Mouse (Mus musculus) intestine, embryonic 14.5 days (tissue): ENCODE measurements around the gene Vezf1. TPM values are rescaled to one million over a fixed set of nuclear protein-coding genes. Genes with fewer than 3 reads are reported as not detected.

Experiments
- ATAC-seq: fragments of 200-750 bp; cut with Nextera tagmentation; replicated peaks from 2 replicates; pipeline ENCODE4 v1.8.0; 2017; ENCODE audit warnings: low read depth, moderate number of reproducible peaks, moderate TSS enrichment, moderate library complexity; ENCODE audit not compliant: low FRiP score, low TSS enrichment
- DNase-seq: peaks from one replicate; pipeline ENCODE4 v3.0.0-alpha.2; 2018; ENCODE audit warnings: low spot score
- H3K27ac ChIP-seq: fragments of 300-500 bp; sonication (generic); 2 replicates; pipeline ENCODE4 v1.5.1; 2014; ENCODE audit warnings: low read depth, mild to moderate bottlenecking, control low read depth
- H3K27me3 ChIP-seq: fragments of 300-500 bp; sonication (generic); replicated peaks from 2 replicates; pipeline ENCODE4 v1.6.1; 2014; ENCODE audit warnings: low read length, control low read depth; ENCODE audit not compliant: control insufficient read depth, insufficient read depth
- H3K36me3 ChIP-seq: fragments of 300-500 bp; sonication (generic); 2 replicates; pipeline ENCODE4 v1.6.1; 2014; ENCODE audit warnings: low read length, control low read depth; ENCODE audit not compliant: control insufficient read depth, insufficient read depth
- H3K4me1 ChIP-seq: fragments of 300-500 bp; sonication (generic); replicated peaks from 2 replicates; pipeline ENCODE4 v1.6.1; 2014; ENCODE audit warnings: low read length, control low read depth, mixed read lengths; ENCODE audit not compliant: control insufficient read depth, insufficient read depth
- H3K4me2 ChIP-seq: fragments of 300-500 bp; sonication (generic); 2 replicates; pipeline ENCODE4 v1.6.1; 2014; ENCODE audit warnings: low read length
- H3K4me3 ChIP-seq: fragments of 300-500 bp; sonication (generic); 2 replicates; pipeline ENCODE4 v1.5.1; 2014; ENCODE audit warnings: low read depth, low read length, control low read depth, mixed read lengths
- H3K9ac ChIP-seq: fragments of 300-500 bp; sonication (generic); 2 replicates; pipeline ENCODE4 v1.6.1; 2014; ENCODE audit warnings: mild to moderate bottlenecking, low read length
- H3K9me3 ChIP-seq: fragments of 300-500 bp; sonication (generic); 2 replicates; pipeline ENCODE4 v1.6.1; 2016; ENCODE audit warnings: low read length, control low read depth; ENCODE audit not compliant: control insufficient read depth
- WGBS: fragments of 180-500 bp; shearing (Covaris S2); extraction: QIAGEN DNeasy Blood & Tissue Kit; methylation state at CpG from one replicate; pipeline ENCODE4 v1.1.7; 2014; 5-methylcytosine and 5-hydroxymethylcytosine counted together
- polyA plus RNA-seq: library from polyadenylated mRNA; unstranded; fragments of >200 nt; fragmentation: Nextera tagmentation; extraction: Ambion mirVana; gene quantifications from 2 replicates; pipeline ENCODE4 v1.2.1, GENCODE M21; 2014

The Vezf1 gene
- 40.0 and 43.0 TPM in 2 replicates for polyA plus RNA-seq

DNA sequence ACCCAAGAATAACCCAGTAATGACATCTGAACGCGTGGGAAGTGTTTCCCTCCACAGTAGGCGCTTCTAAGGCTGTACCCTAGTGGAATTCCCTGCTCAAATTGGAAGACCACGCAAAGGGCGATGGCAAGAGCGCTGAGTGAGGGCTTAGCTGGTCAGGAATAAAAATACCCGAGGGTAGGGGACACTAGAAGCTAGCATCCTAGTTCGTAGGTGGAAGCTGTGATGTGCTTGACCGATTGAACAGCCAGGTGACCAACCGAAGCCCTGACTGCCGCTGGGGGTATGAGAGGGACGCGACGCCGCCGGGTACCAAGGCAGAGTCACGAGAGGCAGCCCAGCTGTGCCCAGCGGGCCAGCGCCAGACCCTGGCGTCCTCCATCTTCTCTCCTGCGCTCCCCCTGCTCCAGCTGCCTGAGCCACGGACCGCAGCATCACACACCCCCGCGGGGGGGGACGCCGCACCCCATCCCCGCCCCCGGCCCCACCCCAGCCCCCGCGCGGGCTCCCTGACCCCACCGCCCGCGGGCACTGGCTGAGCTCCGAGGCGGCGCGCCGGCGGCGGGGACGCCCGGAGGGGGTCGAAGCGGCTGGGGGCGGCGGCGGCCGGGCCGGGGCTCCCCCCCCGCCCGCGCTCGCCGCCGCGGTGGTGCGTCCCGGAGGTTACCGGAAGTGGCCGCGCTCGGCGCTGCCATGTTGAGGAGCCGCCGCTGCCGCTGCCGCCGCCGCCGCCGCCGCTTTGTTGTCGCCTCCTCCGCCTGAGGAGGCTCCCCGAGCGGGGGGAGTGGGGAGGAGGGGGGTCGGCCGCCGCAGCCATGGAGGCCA is at the start of gene Vezf1:
Vezf1 (plus strand) TSS at position 694 of the 825 bp plus-strand sequence.
- DNase-seq (peak; percentile 88), ATAC-seq (peak; percentile 87)
- peak within 1 kb of the TSS; percentile 95 for H3K9ac ChIP-seq
- peak within 1 kb of the TSS; percentile 76 for H3K4me2 ChIP-seq
- no peaks in the 10 kb centered on the region for H3K9me3 ChIP-seq
- WGBS, result under 1% methylated on average over 27 of the region's 81 CpGs
- H3K4me1 ChIP-seq, result peaks cover 33% of the 10 kb centered on the region
- H3K36me3 ChIP-seq, result no peaks in the 10 kb centered on the region
- peak within 1 kb of the TSS; percentile 97 for H3K27ac ChIP-seq
- no peaks in the 10 kb centered on the region for H3K27me3 ChIP-seq
- peak within 1 kb of the TSS; percentile 100 for H3K4me3 ChIP-seq

DNA sequence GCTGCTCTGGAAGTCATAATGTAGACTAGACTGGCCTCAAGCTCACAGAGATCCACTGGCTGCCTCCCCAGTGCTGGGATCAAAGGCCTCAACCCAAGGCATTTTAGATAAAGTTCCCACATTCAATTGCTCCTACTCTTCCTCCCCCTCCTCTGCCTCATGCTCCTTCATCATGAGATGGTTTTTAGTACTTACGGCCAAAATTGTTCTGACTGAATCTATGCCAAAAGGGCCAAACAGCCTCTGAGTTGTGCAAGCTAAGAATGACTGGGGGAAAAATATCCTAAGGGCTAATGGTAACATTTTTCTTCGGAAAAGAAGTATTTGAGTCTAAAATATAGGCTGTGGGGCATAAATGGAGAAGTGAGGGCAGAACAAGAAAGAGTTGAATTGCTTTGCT is 44.1 kb upstream of the Vezf1 start:
- H3K4me1 ChIP-seq, result no peaks in the 10 kb centered on the region; the same call in 1 of the 2 replicates
- no peak overlapping the region for H3K4me2 ChIP-seq
- H3K4me3 ChIP-seq, result no peak overlapping the region
- ATAC-seq (no peak), DNase-seq (no peak)
- no peaks in the 10 kb centered on the region for H3K36me3 ChIP-seq
- H3K27ac ChIP-seq, result no peak overlapping the region
- no peaks in the 10 kb centered on the region for H3K27me3 ChIP-seq
- H3K9me3 ChIP-seq, result no peaks in the 10 kb centered on the region
- H3K9ac ChIP-seq, result no peak overlapping the region
- WGBS, result 84% methylated on average over 2 of the region's 2 CpGs

DNA sequence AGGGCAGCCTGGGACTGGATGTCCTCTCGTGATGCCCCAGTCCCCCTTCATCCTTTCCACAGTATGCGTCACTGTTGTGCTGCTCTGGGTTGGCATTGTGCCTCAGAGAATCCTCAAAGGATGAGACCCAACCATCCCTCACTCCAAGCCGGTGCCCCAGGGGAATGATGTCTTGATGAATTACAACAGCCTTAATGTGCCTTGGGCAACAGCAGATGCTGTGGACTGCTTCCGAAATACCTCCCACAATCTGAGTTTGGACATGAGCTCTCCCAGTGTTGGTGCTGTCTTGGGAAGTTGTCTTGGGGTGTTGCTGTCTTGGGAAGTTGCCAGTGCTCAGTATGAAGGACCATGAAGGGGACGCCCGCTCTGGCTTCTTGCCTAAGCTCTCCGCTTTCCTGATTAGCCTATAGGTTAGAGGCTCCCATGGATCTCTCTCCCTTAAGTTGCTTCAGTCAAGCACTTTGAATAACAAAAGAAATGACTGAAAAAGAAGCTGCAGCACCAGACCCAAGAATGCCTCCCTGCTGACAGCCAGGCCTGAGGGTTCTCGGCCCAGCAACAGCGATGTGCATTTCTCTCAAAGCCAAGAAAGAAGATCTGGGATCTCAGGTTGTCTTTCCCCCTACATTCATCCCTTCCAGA is 40.6 kb upstream of the Vezf1 start:
- Histone ChIP-seq H3K9me3 (no peaks in the 10 kb centered on the region), H3K9ac (no peak overlapping the region), H3K27ac (no peak overlapping the region), H3K4me3 (no peak overlapping the region), H3K4me1 (no peaks in the 10 kb centered on the region; the same call in 1 of the 2 replicates), H3K27me3 (no peaks in the 10 kb centered on the region), H3K36me3 (no peaks in the 10 kb centered on the region), H3K4me2 (no peak overlapping the region)
- WGBS, result 71% methylated on average over 9 of the region's 9 CpGs
- DNase-seq (no peak), ATAC-seq (no peak)

DNA sequence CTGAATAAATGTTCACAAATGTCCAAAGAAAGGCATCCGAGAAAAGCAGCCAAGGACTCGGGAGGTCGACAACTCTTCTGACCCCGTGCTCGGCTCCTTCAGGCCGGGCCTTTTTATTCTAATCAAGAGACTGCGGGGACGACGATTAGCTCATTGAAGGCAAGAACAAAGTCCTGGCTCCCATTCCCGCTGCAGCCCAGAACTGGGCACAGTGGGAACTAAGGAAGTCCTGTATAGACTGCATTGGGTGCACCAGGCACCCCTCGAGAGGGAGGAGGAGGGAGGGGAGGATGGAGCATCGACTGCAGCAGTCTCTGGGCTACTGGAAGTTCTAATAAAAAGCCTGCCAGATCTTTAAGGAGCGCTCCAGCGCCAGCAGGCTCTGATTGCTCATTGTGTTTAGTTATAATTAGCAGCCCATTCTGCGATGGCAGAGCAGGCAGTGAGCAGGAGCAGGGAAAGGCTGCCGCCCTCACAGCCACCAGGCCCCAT is 39.8 kb upstream of the Vezf1 start:
- DNase-seq, result no peak
- no peak overlapping the region for H3K4me3 ChIP-seq
- WGBS, result 29% methylated on average over 16 of the region's 16 CpGs
- H3K4me1 ChIP-seq, result no peaks in the 10 kb centered on the region; the same call in 1 of the 2 replicates
- no peak overlapping the region for H3K4me2 ChIP-seq
- no peaks in the 10 kb centered on the region for H3K9me3 ChIP-seq
- H3K27me3 ChIP-seq, result no peaks in the 10 kb centered on the region
- H3K9ac ChIP-seq, result no peak overlapping the region
- no peak for ATAC-seq
- H3K36me3 ChIP-seq, result no peaks in the 10 kb centered on the region
- no peak overlapping the region for H3K27ac ChIP-seq

DNA sequence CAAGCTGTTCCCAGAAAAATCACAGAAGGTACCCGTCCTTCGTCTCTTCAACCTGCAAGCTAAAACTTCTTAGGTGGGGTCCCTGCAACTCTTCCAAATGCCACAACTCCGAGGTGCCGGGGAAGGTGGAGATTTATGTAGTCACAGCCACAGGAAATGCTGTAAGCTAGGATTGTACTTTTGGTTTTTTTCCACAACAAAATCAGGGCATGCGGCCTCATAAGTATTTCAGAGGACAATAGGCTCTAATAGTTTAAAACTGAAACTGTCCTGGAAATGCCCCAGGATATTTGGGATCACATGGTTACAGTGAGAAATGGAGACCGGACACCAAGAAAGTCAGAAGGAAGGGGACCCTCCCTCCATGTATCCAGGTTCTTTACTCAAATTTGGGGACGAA is 37.9 kb upstream of the Vezf1 start:
- ATAC-seq, result no peak
- Histone ChIP-seq H3K4me2 (no peak overlapping the region), H3K36me3 (no peaks in the 10 kb centered on the region), H3K9ac (no peak overlapping the region), H3K4me3 (no peak overlapping the region), H3K27ac (no peak overlapping the region), H3K9me3 (no peaks in the 10 kb centered on the region), H3K4me1 (no peaks in the 10 kb centered on the region; the same call in 1 of the 2 replicates), H3K27me3 (no peaks in the 10 kb centered on the region)
- no peak for DNase-seq
- 83% methylated on average over 7 of the region's 7 CpGs for WGBS

DNA sequence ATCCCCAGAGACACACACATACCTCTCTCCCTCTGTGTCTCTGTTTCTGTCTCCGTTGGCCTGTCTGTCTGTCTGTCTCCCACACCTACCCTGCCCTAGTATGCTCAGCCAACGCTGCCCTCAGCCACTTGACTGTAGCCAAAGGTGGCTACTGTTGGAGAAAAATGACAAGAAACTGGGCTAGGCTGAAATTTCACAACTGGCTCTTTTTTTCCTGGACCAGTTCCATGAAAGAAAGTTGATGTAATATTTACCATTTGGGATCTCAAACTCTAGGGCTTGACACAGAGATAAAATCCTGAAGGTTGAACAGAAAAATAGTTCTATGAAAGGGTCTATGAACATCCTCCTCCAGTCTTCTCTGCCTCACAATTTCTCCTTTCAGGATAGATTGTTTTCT is 37.2 kb upstream of the Vezf1 start:
- Histone ChIP-seq H3K4me2 (no peak overlapping the region), H3K27ac (no peak overlapping the region), H3K4me3 (no peak overlapping the region), H3K27me3 (no peaks in the 10 kb centered on the region), H3K9me3 (no peaks in the 10 kb centered on the region), H3K4me1 (no peaks in the 10 kb centered on the region; the same call in 1 of the 2 replicates), H3K9ac (no peak overlapping the region), H3K36me3 (no peaks in the 10 kb centered on the region)
- 79% methylated on average over 2 of the region's 2 CpGs for WGBS
- ATAC-seq, result no peak
- peak; percentile 15 for DNase-seq

DNA sequence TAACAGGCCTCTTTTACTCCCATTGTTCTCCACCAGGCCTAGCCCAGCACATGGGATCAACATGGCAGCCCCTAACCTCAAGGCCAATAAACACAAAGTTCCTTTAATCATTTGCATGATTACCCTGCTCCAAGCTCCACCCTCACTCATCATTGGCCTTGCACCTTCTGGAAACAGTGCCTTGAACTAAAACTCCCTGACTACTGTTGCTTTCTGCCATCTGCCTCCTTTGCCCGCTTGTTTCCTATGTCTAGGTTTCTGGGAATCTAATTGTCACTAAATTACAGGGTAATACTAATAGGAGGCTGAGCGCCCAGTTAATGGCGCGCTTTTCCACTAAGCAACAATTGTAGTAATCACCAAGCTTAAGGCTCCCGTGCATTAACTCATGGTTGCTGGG is 36.3 kb upstream of the Vezf1 start:
- Histone ChIP-seq H3K27me3 (no peaks in the 10 kb centered on the region), H3K4me3 (no peak overlapping the region)
- no peak for ATAC-seq

DNA sequence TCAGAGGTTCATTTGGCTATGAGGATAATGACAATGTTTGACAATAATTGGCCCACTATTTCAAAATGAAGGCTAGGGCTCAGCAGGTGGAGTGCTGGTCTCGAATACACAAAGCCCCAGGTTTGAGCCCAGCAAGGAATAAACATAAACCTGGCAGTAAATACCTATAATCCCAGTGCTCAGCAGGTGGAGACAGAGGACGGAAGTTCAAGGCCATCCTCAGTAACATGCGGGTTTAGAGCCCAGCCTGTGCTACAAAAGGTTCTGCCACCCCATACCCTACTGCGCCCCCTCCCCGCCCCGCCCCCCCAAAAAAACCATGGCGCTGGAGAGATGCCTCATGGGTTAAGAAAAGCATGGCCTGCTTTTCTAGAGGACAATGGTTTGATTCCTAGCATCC is 32.1 kb upstream of the Vezf1 start:
- Histone ChIP-seq H3K36me3 (no peaks in the 10 kb centered on the region), H3K27me3 (no peaks in the 10 kb centered on the region)
- WGBS, result 63% methylated on average over 7 of the region's 7 CpGs

More for the DNA sequence above, 36.3 kb upstream of the Vezf1 start:
- DNase-seq, result peak; percentile 21
- Histone ChIP-seq H3K9me3 (no peaks in the 10 kb centered on the region), H3K4me2 (no peak overlapping the region), H3K4me1 (no peaks in the 10 kb centered on the region; the same call in 1 of the 2 replicates), H3K36me3 (no peaks in the 10 kb centered on the region), H3K9ac (no peak overlapping the region), H3K27ac (no peak overlapping the region)
- WGBS, result 86% methylated on average over 5 of the region's 5 CpGs

More for the DNA sequence above, 32.1 kb upstream of the Vezf1 start:
- Histone ChIP-seq H3K4me1 (no peaks in the 10 kb centered on the region), H3K27ac (no peak overlapping the region), H3K9me3 (no peaks in the 10 kb centered on the region), H3K9ac (no peak overlapping the region), H3K4me3 (no peak overlapping the region), H3K4me2 (no peak overlapping the region)
- ATAC-seq (no peak), DNase-seq (peak; percentile 23)
